Mouse (Mus musculus) cerebellum, adult 2 months (tissue): ENCODE results near the gene Eif4enif1.

ENCODE experiments used
- CTCF ChIP-seq: fragments of 200-500 bp; IDR thresholded peaks from 2 replicates; pipeline ENCODE4 v1.5.1; 2011; ENCODE audit warnings: low read depth, mild to moderate bottlenecking, control low read depth, low read length, moderate library complexity, borderline replicate concordance; ENCODE audit not compliant: insufficient read depth
- POLR2A ChIP-seq: fragments of 200-500 bp; IDR thresholded peaks from 2 replicates; pipeline ENCODE4 v1.6.1; 2011; ENCODE audit warnings: low read length, control low read depth, borderline replicate concordance; ENCODE audit not compliant: insufficient read depth

DNA sequence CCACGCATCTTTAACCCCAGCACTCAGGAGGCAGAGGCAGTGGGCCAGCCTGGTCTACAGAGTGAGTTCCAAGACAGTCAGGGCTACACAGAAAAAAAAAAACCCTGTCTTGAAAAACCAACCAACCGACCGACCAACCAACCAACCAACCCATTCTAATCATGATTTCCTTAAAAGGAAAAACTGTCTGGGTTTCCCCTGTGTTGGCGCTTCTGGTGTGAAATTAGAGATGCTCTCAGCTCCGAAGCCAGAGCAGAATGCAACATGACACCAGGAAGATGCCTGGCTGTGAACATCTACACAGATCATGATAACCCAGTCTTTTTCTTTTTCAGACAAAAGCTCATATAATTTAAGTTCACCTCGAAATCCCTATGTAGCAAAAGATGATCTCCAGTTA lies 80.7 kb downstream of the Eif4enif1 start:
- TF ChIP-seq CTCF (no peak), POLR2A (no peak)
